Mouse (Mus musculus) myocyte (in vitro differentiated cells): ENCODE data around the gene Fgl2. TPM values are rescaled to one million over a fixed set of nuclear protein-coding genes. Genes with fewer than 3 reads are reported as not detected.

Experiments
- H3K27me3 ChIP-seq: one replicate; pipeline ENCODE4 v1.6.1; 2011; ENCODE audit not compliant: control insufficient read depth, insufficient read depth, insufficient read length
- H3K36me3 ChIP-seq: one replicate; pipeline ENCODE4 v1.6.1; 2011; ENCODE audit not compliant: control insufficient read depth, insufficient read depth
- H3K4me2 ChIP-seq: one replicate; pipeline ENCODE4 v1.6.1; 2011; ENCODE audit warnings: low read depth, control low read depth
- H3K4me3 ChIP-seq: one replicate; pipeline ENCODE4 v1.5.1; 2011; ENCODE audit warnings: mild to moderate bottlenecking, control low read depth, moderate library complexity
- H3K79me2 ChIP-seq: one replicate; pipeline ENCODE4 v1.6.1; 2011; ENCODE audit not compliant: control insufficient read depth, insufficient read depth
- H3ac ChIP-seq: one replicate; pipeline ENCODE4 v1.6.1; 2011; ENCODE audit not compliant: control insufficient read depth, insufficient read length
- CEBPB ChIP-seq: IDR thresholded peaks from 2 replicates; pipeline ENCODE4 v1.6.1; 2011; ENCODE audit warnings: mild to moderate bottlenecking, moderate library complexity; ENCODE audit not compliant: poor library complexity, insufficient read depth, severe bottlenecking
- E2F4 ChIP-seq: IDR thresholded peaks from one replicate; pipeline ENCODE4 v1.6.1; 2011; ENCODE audit warnings: mild to moderate bottlenecking, control low read depth, moderate library complexity; ENCODE audit not compliant: insufficient read depth
- MAX ChIP-seq: IDR thresholded peaks from one replicate; pipeline ENCODE4 v1.6.1; 2011; ENCODE audit warnings: low read depth, mild to moderate bottlenecking, control low read depth
- MYOD1 ChIP-seq, 3 experiments: IDR thresholded peaks; one replicate each; pipeline ENCODE4 v1.6.1; 2011; ENCODE audit warnings: control low read depth in 2 of 3, low read depth in 2 of 3, mild to moderate bottlenecking in 2 of 3, moderate library complexity in 1 of 3; ENCODE audit not compliant: insufficient read length in 2 of 3, control insufficient read depth in 1 of 3
- MYOG ChIP-seq, 3 experiments: IDR thresholded peaks; one replicate each; pipeline ENCODE4 v1.6.1; 2011; ENCODE audit warnings: control low read depth in 2 of 3, low read depth in 2 of 3, mild to moderate bottlenecking in 2 of 3; ENCODE audit not compliant: insufficient read length in 2 of 3, control insufficient read depth in 1 of 3, insufficient read depth in 1 of 3
- POLR2A ChIP-seq: IDR thresholded peaks from one replicate; pipeline ENCODE4 v1.6.1; 2011; ENCODE audit warnings: low read depth, mild to moderate bottlenecking, control low read depth, moderate library complexity; ENCODE audit not compliant: insufficient read length
- POLR2AphosphoS2 ChIP-seq: IDR thresholded peaks from one replicate; pipeline ENCODE4 v1.6.1; 2011; ENCODE audit warnings: low read depth, control low read depth; ENCODE audit not compliant: insufficient read length
- REST ChIP-seq: IDR thresholded peaks from one replicate; pipeline ENCODE4 v1.6.1; 2011; ENCODE audit warnings: mild to moderate bottlenecking, control low read depth, moderate library complexity; ENCODE audit not compliant: insufficient read depth, insufficient read length
- SRF ChIP-seq: IDR thresholded peaks from one replicate; pipeline ENCODE4 v1.6.1; 2011; ENCODE audit warnings: low read depth; ENCODE audit not compliant: control insufficient read depth, insufficient read length
- TCF12 ChIP-seq: IDR thresholded peaks from one replicate; pipeline ENCODE4 v1.6.1; 2011; ENCODE audit warnings: mild to moderate bottlenecking, control low read depth; ENCODE audit not compliant: poor library complexity, insufficient read depth, severe bottlenecking
- TCF3 ChIP-seq: IDR thresholded peaks from one replicate; pipeline ENCODE4 v1.6.1; 2011; ENCODE audit warnings: low read depth, control low read depth; ENCODE audit not compliant: insufficient read length
- USF1 ChIP-seq: IDR thresholded peaks from one replicate; pipeline ENCODE4 v1.6.1; 2011; ENCODE audit warnings: low read depth, mild to moderate bottlenecking, control low read depth, moderate library complexity
- polyA plus RNA-seq: library from polyadenylated mRNA; unstranded; fragments of >200 nt; fragmentation: generic; extraction: Trizol; gene quantifications from one replicate; pipeline ENCODE4 v1.2.1, GENCODE M21; 2012; ENCODE audit warnings: missing spikeins

Gene Fgl2
- polyA plus RNA-seq, 1 experiment, result 0.04 TPM

GRCm38 (mm10) chr5:21382678-21383077 lies 10.2 kb downstream of the Fgl2 start:
- no peak overlapping the region for H3K4me3 ChIP-seq
- peaks cover 4% of the 10 kb centered on the region for H3K27me3 ChIP-seq
- TF ChIP-seq POLR2AphosphoS2 (no peak), REST (no peak), MYOG (IDR thresholded peaks at IDR 0.05; ENCODE audit: control insufficient read depth in 1 of 3, insufficient read depth in 1 of 3, insufficient read length in 2 of 3, low read depth in 2 of 3) (no peak), MYOD1 (IDR thresholded peaks at IDR 0.05; ENCODE audit: control insufficient read depth in 1 of 3, insufficient read length in 2 of 3, low read depth in 2 of 3) (no peak), TCF12 (no peak), SRF (no peak)
- no peaks in the 10 kb centered on the region for H3K36me3 ChIP-seq
- no peak overlapping the region for H3K4me2 ChIP-seq
- H3ac ChIP-seq, result no peak overlapping the region
- no peaks in the 10 kb centered on the region for H3K79me2 ChIP-seq

- H3K36me3 ChIP-seq, result no peaks in the 10 kb centered on the region
- TF ChIP-seq CEBPB, result no peak
- no peak for TF ChIP-seq TCF3
- no peak for TF ChIP-seq REST
- no peak for TF ChIP-seq MYOD1 (IDR thresholded peaks at IDR 0.05; ENCODE audit: control insufficient read depth in 1 of 3, insufficient read length in 2 of 3, low read depth in 2 of 3)
- no peak for TF ChIP-seq POLR2A
- no peak for TF ChIP-seq USF1
- peaks cover 4% of the 10 kb centered on the region for H3K27me3 ChIP-seq
- H3ac ChIP-seq, result no peak overlapping the region
- H3K79me2 ChIP-seq, result no peaks in the 10 kb centered on the region
- no peak overlapping the region for H3K4me3 ChIP-seq
- H3K4me2 ChIP-seq, result no peak overlapping the region
These were observed 11.2 kb downstream of the Fgl2 start for GRCm38 (mm10) chr5:21383392-21384251.

GRCm38 (mm10) chr5:21384252-21384960 lies 12.0 kb downstream of the Fgl2 start:
- Histone ChIP-seq H3K36me3 (no peaks in the 10 kb centered on the region), H3K4me3 (no peak overlapping the region), H3ac (no peak overlapping the region), H3K27me3 (peaks cover 4% of the 10 kb centered on the region), H3K4me2 (no peak overlapping the region), H3K79me2 (no peaks in the 10 kb centered on the region)
- no peak for TF ChIP-seq MYOG (IDR thresholded peaks at IDR 0.05; ENCODE audit: control insufficient read depth in 1 of 3, insufficient read depth in 1 of 3, insufficient read length in 2 of 3, low read depth in 2 of 3)
- TF ChIP-seq E2F4, result no peak
- TF ChIP-seq TCF12, result no peak
- TF ChIP-seq POLR2AphosphoS2, result no peak
- TF ChIP-seq CEBPB, result no peak

GRCm38 (mm10) chr5:21384976-21385375 lies 12.5 kb downstream of the Fgl2 start:
- Histone ChIP-seq H3K4me3 (no peak overlapping the region), H3K79me2 (no peaks in the 10 kb centered on the region), H3ac (no peak overlapping the region), H3K36me3 (no peaks in the 10 kb centered on the region), H3K27me3 (peaks cover 4% of the 10 kb centered on the region), H3K4me2 (no peak overlapping the region)
- TF ChIP-seq MYOG (IDR thresholded peaks at IDR 0.05; ENCODE audit: control insufficient read depth in 1 of 3, insufficient read depth in 1 of 3, insufficient read length in 2 of 3, low read depth in 2 of 3), result no peak
- TF ChIP-seq MAX, result no peak

- TF ChIP-seq POLR2AphosphoS2 (no peak), TCF3 (no peak), E2F4 (no peak), TCF12 (no peak)
- Histone ChIP-seq H3K4me3 (no peak overlapping the region), H3ac (no peak overlapping the region), H3K79me2 (no peaks in the 10 kb centered on the region), H3K4me2 (no peak overlapping the region), H3K27me3 (no peaks in the 10 kb centered on the region), H3K36me3 (no peaks in the 10 kb centered on the region)
These were observed 14.0 kb downstream of the Fgl2 start for GRCm38 (mm10) chr5:21386432-21386831.
